Mouse (Mus musculus): ENCODE measurements around the gene Taf3. TPM values are rescaled to one million over a fixed set of nuclear protein-coding genes. Genes with fewer than 3 reads are reported as not detected.

Gene Taf3
- polyA plus RNA-seq, 1 experiment, result 2.8 TPM

- 7% methylated on average over 1 of the region's 1 CpGs for WGBS
- DNase-seq (ENCODE audit: low read depth, low spot score), result no peak
Observed at GRCm38 (mm10) chr2:9966634-9967033, 81.8 kb downstream of the Taf3 start.

GRCm38 (mm10) chr2:9965608-9966007 is 82.8 kb downstream of the Taf3 start:
- DNase-seq (ENCODE audit: low read depth, low spot score), result no peak
- WGBS, result 64% methylated on average over 1 of the region's 1 CpGs

GRCm38 (mm10) chr2:9962871-9963270 is 85.5 kb downstream of the Taf3 start:
- no peak for DNase-seq (ENCODE audit: low read depth, low spot score)

- 55% methylated on average over 3 of the region's 3 CpGs for WGBS
- no peak for DNase-seq (ENCODE audit: low read depth, low spot score)
Observed at GRCm38 (mm10) chr2:9961708-9962107, 86.7 kb downstream of the Taf3 start.

GRCm38 (mm10) chr2:9958011-9958410 is 90.4 kb downstream of the Taf3 start:
- no peak for DNase-seq (ENCODE audit: low read depth, low spot score)
- 95% methylated on average over 6 of the region's 6 CpGs for WGBS

GRCm38 (mm10) chr2:9956546-9956945 is 91.8 kb downstream of the Taf3 start:
- 39% methylated on average over 2 of the region's 2 CpGs for WGBS
- DNase-seq (ENCODE audit: low read depth, low spot score), result no peak

- no peak for DNase-seq (ENCODE audit: low read depth, low spot score)
- 73% methylated on average over 9 of the region's 9 CpGs for WGBS
Observed at GRCm38 (mm10) chr2:9955576-9956535, 92.5 kb downstream of the Taf3 start.

- 84% methylated on average over 3 of the region's 3 CpGs for WGBS
- no peak for DNase-seq (ENCODE audit: low read depth, low spot score)
Observed at GRCm38 (mm10) chr2:9946739-9947138, 101.7 kb downstream of the Taf3 start.

GRCm38 (mm10) chr2:9945611-9946010 is 102.8 kb downstream of the Taf3 start:
- WGBS, result 92% methylated on average over 4 of the region's 4 CpGs
- no peak for DNase-seq (ENCODE audit: low read depth, low spot score)

GRCm38 (mm10) chr2:9943011-9943410 is 105.4 kb downstream of the Taf3 start:
- WGBS, result 88% methylated on average over 1 of the region's 1 CpGs
- DNase-seq (ENCODE audit: low read depth, low spot score), result no peak

- no peak for DNase-seq (ENCODE audit: low read depth, low spot score)
- WGBS, result 90% methylated on average over 4 of the region's 4 CpGs
Observed at GRCm38 (mm10) chr2:9939250-9939649, 109.1 kb downstream of the Taf3 start.

- DNase-seq (ENCODE audit: low read depth, low spot score), result no peak
- 92% methylated on average over 1 of the region's 1 CpGs for WGBS
Observed at GRCm38 (mm10) chr2:9935965-9936364, 112.4 kb downstream of the Taf3 start.

- no peak for DNase-seq (ENCODE audit: low read depth, low spot score)
- 76% methylated on average over 4 of the region's 4 CpGs for WGBS
Observed at GRCm38 (mm10) chr2:9926905-9927283, 121.5 kb downstream of the Taf3 start.

- WGBS, result 46% methylated on average over 7 of the region's 7 CpGs
Observed at GRCm38 (mm10) chr2:9926194-9926904, 122.0 kb downstream of the Taf3 start.

GRCm38 (mm10) chr2:9918691-9919471 is 129.5 kb downstream of the Taf3 start:
- peak; percentile 38 for DNase-seq (ENCODE audit: low read depth, low spot score)

More at GRCm38 (mm10) chr2:9926194-9926904, 122.0 kb downstream of the Taf3 start:
- DNase-seq (ENCODE audit: low read depth, low spot score), result no peak

GRCm38 (mm10) chr2:9917602-9918001 is 130.8 kb downstream of the Taf3 start:
- DNase-seq (ENCODE audit: low read depth, low spot score), result no peak
- WGBS, result 92% methylated on average over 9 of the region's 9 CpGs

More at GRCm38 (mm10) chr2:9918691-9919471, 129.5 kb downstream of the Taf3 start:
- WGBS, result 37% methylated on average over 17 of the region's 17 CpGs

GRCm38 (mm10) chr2:9905995-9906394 is 142.4 kb downstream of the Taf3 start:
- WGBS, result 11% methylated on average over 11 of the region's 11 CpGs
- no peak for DNase-seq (ENCODE audit: low read depth, low spot score)

GRCm38 (mm10) chr2:9903854-9904560 is 144.4 kb downstream of the Taf3 start:
- DNase-seq (ENCODE audit: low read depth, low spot score), result no peak
- WGBS, result 47% methylated on average over 14 of the region's 14 CpGs

GRCm38 (mm10) chr2:9897846-9898245 is 150.6 kb downstream of the Taf3 start:
- WGBS, result 32% methylated on average over 8 of the region's 8 CpGs

More at GRCm38 (mm10) chr2:9897846-9898245, 150.6 kb downstream of the Taf3 start:
- no peak for DNase-seq (ENCODE audit: low read depth, low spot score)
